Mouse (Mus musculus) lung, adult 2 months (tissue): ENCODE measurements at regions not wholly inside any gene's neighbourhood (a gene's known extent, or its start where the extent isn't known, plus 50 kb on each side); places are given as distances from the start of the nearest gene placed in this dataset.

Source experiments
- CTCF ChIP-seq: fragments of 200-500 bp; IDR thresholded peaks from 2 replicates; pipeline ENCODE4 v1.5.1; 2011; ENCODE audit warnings: mild to moderate bottlenecking, low read length, control low read depth; ENCODE audit not compliant: insufficient read depth
- POLR2A ChIP-seq: fragments of 200-500 bp; IDR thresholded peaks from 2 replicates; pipeline ENCODE4 v1.6.1; 2011; ENCODE audit warnings: low read depth, mild to moderate bottlenecking, control low read depth, low read length, borderline replicate concordance; ENCODE audit errors: extremely low read depth

DNA sequence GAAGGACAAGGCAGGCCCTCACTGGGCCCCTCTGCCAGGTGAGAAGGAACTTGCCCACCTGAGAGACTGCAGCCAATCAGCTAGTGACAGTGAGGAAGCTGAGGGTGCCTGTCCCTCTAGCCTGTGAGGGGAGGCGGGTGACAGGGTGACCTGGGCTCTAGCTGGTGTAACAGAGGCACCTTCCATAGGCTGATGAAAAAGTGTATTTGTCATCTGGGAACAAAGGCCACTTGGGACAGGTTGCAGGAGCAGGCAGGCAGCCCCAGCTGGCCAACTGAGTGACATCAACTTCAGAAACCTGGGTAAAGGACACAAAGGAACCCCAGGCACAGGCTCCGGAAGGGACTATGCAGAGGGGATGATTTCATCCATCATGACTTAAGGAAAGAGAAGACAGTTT is 63.0 kb upstream of the Zfp637 start:
- TF ChIP-seq POLR2A (no peak), CTCF (no peak)
